Comparison of ENCODE assay signal across 23 mouse cellular contexts in genomic region chr2:146099838-146100237, GRCm38 (mm10).
DNase-seq lines count a peak whose midpoint lies in the region; ATAC-seq lines count a peak whose summit lies in the region.
"Had no signal": no experiment of that assay in that cellular context is flagged by ENCODE, and none has a peak within 500 bp of the region (broad histone marks: within the 10 kb centered on the region; RNA-seq: fewer than 3 reads in every experiment).

No protein-coding gene starts in this region.

- ATAC-seq in liver, embryonic 12.5 days: no peak
- ATAC-seq in liver, embryonic 15.5 days (ENCODE audit: insufficient read depth): no peak
- ATAC-seq in monocyte, adult 5-6 weeks (replicated peaks; ENCODE audit: insufficient number of reproducible peaks, low FRiP score, low TSS enrichment, poor library complexity, severe bottlenecking): peak; percentile 59; the same call in 1 of the 2 replicates
- ATAC-seq: midbrain, embryonic 13.5 days had no signal

- H3K36me3 ChIP-seq in liver, embryonic 12.5 days: peaks cover 14% of the 10 kb centered on the region
- H3K36me3 ChIP-seq in liver, embryonic 15.5 days (replicated peaks): peaks cover 4% of the 10 kb centered on the region
- H3K36me3 ChIP-seq: hindbrain, embryonic 10.5 days; kidney, embryonic 15.5 days; midbrain, embryonic 13.5 days had no signal

- DNase-seq in liver: no peak
- DNase-seq in MEL-GATA-1-ER (ENCODE audit: extremely low read depth, low read depth): peak; percentile 28
- DNase-seq in spleen, postnatal 10 days (ENCODE audit: low spot score in 2 of 2): no peak
- DNase-seq in gastrocnemius, postnatal 14 days: no peak
- DNase-seq: adrenal gland, adult 8-10 months; B cell, adult 2 months; cerebellum, adult 8-10 months; cerebellum, postnatal 25 days; kidney, adult 18-20 months; kidney, postnatal 36 days; left cerebral cortex, postnatal 4 days; retina, postnatal 1 day; right cerebral cortex, postnatal 25 days; thymus, postnatal 14 days had no signal

- peak overlapping the region; percentile 57; the same call in 1 of the 2 replicates for H3K4me3 ChIP-seq in liver, embryonic 12.5 days
- peak overlapping the region; percentile 60; the same call in 1 of the 2 replicates for H3K4me3 ChIP-seq in liver, embryonic 15.5 days (replicated peaks)
- H3K4me3 ChIP-seq: forebrain, embryonic 13.5 days; hindbrain, embryonic 10.5 days; kidney, embryonic 15.5 days; layer of hippocampus, adult 2 months; midbrain, embryonic 13.5 days had no signal

- H3K9ac ChIP-seq in liver, embryonic 12.5 days: no peak overlapping the region
- no peak overlapping the region for H3K9ac ChIP-seq in liver, embryonic 15.5 days
- H3K9ac ChIP-seq: forebrain, embryonic 13.5 days; kidney, embryonic 15.5 days; lung, embryonic 14.5 days; midbrain, embryonic 13.5 days had no signal

- H3K9me3 ChIP-seq in liver, embryonic 12.5 days (replicated peaks): no peaks in the 10 kb centered on the region; the same call in 1 of the 2 replicates
- H3K9me3 ChIP-seq in liver, embryonic 15.5 days (replicated peaks): no peaks in the 10 kb centered on the region
- H3K9me3 ChIP-seq: forebrain, embryonic 13.5 days; hindbrain, embryonic 10.5 days; kidney, embryonic 15.5 days; midbrain, embryonic 13.5 days had no signal

- peaks cover 8% of the 10 kb centered on the region; the same call in 1 of the 2 replicates for H3K27me3 ChIP-seq in liver, embryonic 12.5 days (replicated peaks)
- H3K27me3 ChIP-seq in liver, embryonic 15.5 days: peaks cover 6% of the 10 kb centered on the region; the same call in 1 of the 2 replicates
- H3K27me3 ChIP-seq: kidney, embryonic 15.5 days; midbrain, embryonic 13.5 days had no signal

- WGBS in liver, embryonic 12.5 days (ENCODE audit: insufficient replicate concordance): 73% methylated on average over 3 of the region's 3 CpGs
- WGBS in liver, embryonic 15.5 days (ENCODE audit: insufficient replicate concordance): 63% methylated on average over 3 of the region's 3 CpGs

- H3K27ac ChIP-seq in liver, embryonic 12.5 days: peak overlapping the region; percentile 87
- peak overlapping the region; percentile 89 for H3K27ac ChIP-seq in liver, embryonic 15.5 days (replicated peaks)
- H3K27ac ChIP-seq: forebrain, embryonic 13.5 days; hindbrain, embryonic 10.5 days; kidney, embryonic 15.5 days; layer of hippocampus, adult 2 months had no signal

- H3K4me2 ChIP-seq in liver, embryonic 12.5 days: peak overlapping the region; percentile 63
- H3K4me2 ChIP-seq in liver, embryonic 15.5 days: peak overlapping the region; percentile 67
- H3K4me2 ChIP-seq: forebrain, embryonic 13.5 days; kidney, embryonic 15.5 days; lung, embryonic 14.5 days; midbrain, embryonic 13.5 days had no signal

- H3K4me1 ChIP-seq in liver, embryonic 12.5 days: peaks cover 49% of the 10 kb centered on the region
- peaks cover 24% of the 10 kb centered on the region for H3K4me1 ChIP-seq in liver, embryonic 15.5 days (replicated peaks)
- H3K4me1 ChIP-seq: kidney, embryonic 15.5 days had no signal

- intact Hi-C loops in gastrocnemius, postnatal 14 days (cut with DNase I; ENCODE audit: low total_unique reads): no loop called here
